8 mouse cellular contexts compared by ENCODE assay signal in genomic region chr11:93144544-93144943, GRCm38 (mm10). TPM values are rescaled to one million over a fixed set of nuclear protein-coding genes. Genes with fewer than 3 reads are reported as not detected.
DNase-seq lines count a peak whose midpoint lies in the region; ATAC-seq and TF ChIP-seq lines count a peak whose summit lies in the region.

No protein-coding gene starts in this region.

- intact Hi-C loops in left cerebral cortex, postnatal 4 days (cut with DNase I) = loop anchor here (5.0 to 10.0 kb wide), 2 partner anchors 328 to 670 kb away; no protein-coding TSS in a partner anchor

- no peaks in the 10 kb centered on the region for H3K9me3 ChIP-seq in limb, embryonic 14.5 days (ENCODE audit: control insufficient read depth, low read length)
- H3K9me3 ChIP-seq in limb, embryonic 10.5 days (replicated peaks) = no peaks in the 10 kb centered on the region
- H3K9me3 ChIP-seq in liver, embryonic 12.5 days (replicated peaks) = no peaks in the 10 kb centered on the region

- peak; percentile 30 for DNase-seq in adrenal gland, postnatal 14 days
- no peak for DNase-seq in adrenal gland, adult 18-20 months (ENCODE audit: low spot score in 2 of 2)
- DNase-seq in limb, embryonic 14.5 days (ENCODE audit: low spot score) = peak; percentile 75
- no peak for DNase-seq in limb, embryonic 10.5 days (ENCODE audit: low spot score)
- DNase-seq in embryo, embryonic 10 days (ENCODE audit: low spot score) = peak; percentile 60
- DNase-seq in left cerebral cortex, postnatal 4 days = peak; percentile 21
- DNase-seq in thymus, postnatal 10 days (ENCODE audit: low spot score in 2 of 2) = no peak

- H3K4me3 ChIP-seq in limb, embryonic 14.5 days (replicated peaks; ENCODE audit: low read length) = no peak overlapping the region
- no peak overlapping the region for H3K4me3 ChIP-seq in limb, embryonic 10.5 days
- no peak overlapping the region for H3K4me3 ChIP-seq in liver, embryonic 12.5 days

- TF ChIP-seq POLR2A in limb, embryonic 14.5 days (IDR thresholded peaks at IDR 0.05; ENCODE audit: borderline replicate concordance, extremely low read depth, insufficient read depth, insufficient read length) = no peak

- H3K27me3 ChIP-seq in limb, embryonic 14.5 days (ENCODE audit: control insufficient read depth, insufficient read depth, low read length) = no peaks in the 10 kb centered on the region
- no peaks in the 10 kb centered on the region for H3K27me3 ChIP-seq in limb, embryonic 10.5 days (ENCODE audit: low read depth, poor library complexity, severe bottlenecking)
- no peaks in the 10 kb centered on the region for H3K27me3 ChIP-seq in liver, embryonic 12.5 days (replicated peaks)

- H3K9ac ChIP-seq in limb, embryonic 14.5 days (ENCODE audit: low read depth, low read length, severe bottlenecking) = no peak overlapping the region
- H3K9ac ChIP-seq in liver, embryonic 12.5 days = no peak overlapping the region

- H3K4me1 ChIP-seq in limb, embryonic 14.5 days (ENCODE audit: control insufficient read depth, insufficient read depth, low read length) = no peaks in the 10 kb centered on the region
- H3K4me1 ChIP-seq in limb, embryonic 10.5 days = no peaks in the 10 kb centered on the region
- H3K4me1 ChIP-seq in liver, embryonic 12.5 days = no peaks in the 10 kb centered on the region

- H3K27ac ChIP-seq in limb, embryonic 14.5 days (replicated peaks; ENCODE audit: low read depth, low read length) = no peak overlapping the region
- H3K27ac ChIP-seq in limb, embryonic 10.5 days = no peak overlapping the region
- no peak overlapping the region for H3K27ac ChIP-seq in liver, embryonic 12.5 days

- H3K4me2 ChIP-seq in limb, embryonic 14.5 days (replicated peaks; ENCODE audit: low read depth, low read length, severe bottlenecking) = no peak overlapping the region
- no peak overlapping the region for H3K4me2 ChIP-seq in liver, embryonic 12.5 days

- no peaks in the 10 kb centered on the region for H3K36me3 ChIP-seq in limb, embryonic 14.5 days (ENCODE audit: control insufficient read depth, insufficient read depth, low read length)
- H3K36me3 ChIP-seq in limb, embryonic 10.5 days = no peaks in the 10 kb centered on the region
- no peaks in the 10 kb centered on the region for H3K36me3 ChIP-seq in liver, embryonic 12.5 days

- WGBS in limb, embryonic 14.5 days = 12% methylated on average over 2 of the region's 2 CpGs
- WGBS in limb, embryonic 10.5 days = 9% methylated on average over 2 of the region's 2 CpGs
- WGBS in liver, embryonic 12.5 days (ENCODE audit: insufficient replicate concordance) = 6% methylated on average over 2 of the region's 2 CpGs

- ATAC-seq in limb, embryonic 14.5 days (ENCODE audit: low FRiP score, low read depth) = no peak
- ATAC-seq in liver, embryonic 12.5 days = no peak

RNA-seq across cellular contexts. Expression of gene Car10, which starts 46.7 kb away (rescaled TPM):
- 0.37 and 0.60 TPM in 2 replicates for total RNA-seq in adrenal gland, postnatal 14 days (2021)
- total RNA-seq in adrenal gland, adult 18-20 months (2021) = under 1 TPM in 1 of 2 experiments, not detected in 1; 0.17 TPM
- 0.70 and 1.1 TPM in 2 replicates for polyA plus RNA-seq in limb, embryonic 14.5 days (2012; rRNA removed)
- 0.70 and 0.88 TPM in 2 replicates for polyA plus RNA-seq in limb, embryonic 14.5 days (2014; fragmentation: Nextera tagmentation; extraction: Ambion mirVana)
- 0.10 and 0.20 TPM in 2 replicates for polyA plus RNA-seq in limb, embryonic 10.5 days (2016; fragmentation: Nextera tagmentation; extraction: Ambion mirVana)
- total RNA-seq in left cerebral cortex, postnatal 4 days (2021) = 10 to 100 TPM; 13.7 to 24.0 TPM
- 0.05 and 0.07 TPM in 2 replicates for polyA plus RNA-seq in liver, embryonic 12.5 days (2016; fragmentation: Nextera tagmentation; extraction: Ambion mirVana)

Comparison
In these comparisons a context has a peak if more than half of its experiments do, and no peak if none do; other contexts are left out.
1. DNase-seq: peak in adrenal gland, postnatal 14 days (single experiment), limb, embryonic 14.5 days (single experiment), embryo, embryonic 10 days (single experiment) and left cerebral cortex, postnatal 4 days (single experiment); none in adrenal gland, adult 18-20 months (0 of 2), limb, embryonic 10.5 days (single experiment) and thymus, postnatal 10 days (0 of 2).